Mouse (Mus musculus): ENCODE measurements around the gene Olfr644.

Olfr644 gene

GRCm38 (mm10) chr7:104071769-104072168, at the start of gene Olfr644:
TSS of gene Olfr644 (minus strand) at chr7:104071869.
- DNase-seq (ENCODE audit: low read depth, low spot score), result no peak

- no peak for DNase-seq (ENCODE audit: low read depth, low spot score)
These were observed 33.0 kb upstream of the Olfr644 start, which contains the start of gene Olfr646 for GRCm38 (mm10) chr7:104104757-104104972. TSS of gene Olfr646 (plus strand) at chr7:104104873.

GRCm38 (mm10) chr7:104103913-104104756, 32.5 kb upstream of the Olfr644 start:
- no peak for DNase-seq (ENCODE audit: low read depth, low spot score)

- no peak for DNase-seq (ENCODE audit: low read depth, low spot score)
These were observed 13.7 kb upstream of the Olfr644 start, which contains the start of gene Olfr645 for GRCm38 (mm10) chr7:104085365-104085764. TSS of gene Olfr645 (minus strand) at chr7:104085465.

GRCm38 (mm10) chr7:104061345-104061744, 10.3 kb downstream of the Olfr644 start, which contains the start of gene 4930516K23Rik:
TSS of gene 4930516K23Rik (minus strand) at chr7:104061445.
- no peak for DNase-seq (ENCODE audit: low read depth, low spot score)

- DNase-seq (ENCODE audit: low read depth, low spot score), result no peak
These were observed 12.5 kb downstream of the Olfr644 start for GRCm38 (mm10) chr7:104059215-104059614.

- no peak for DNase-seq (ENCODE audit: low read depth, low spot score)
These were observed 19.1 kb downstream of the Olfr644 start, which contains the start of gene Olfr642 for GRCm38 (mm10) chr7:104052566-104052965. TSS of gene Olfr642 (minus strand) at chr7:104052666.

- no peak for DNase-seq (ENCODE audit: low read depth, low spot score)
These were observed 20.9 kb downstream of the Olfr644 start for GRCm38 (mm10) chr7:104050745-104051144.

- DNase-seq (ENCODE audit: low read depth, low spot score), result no peak
These were observed 36.5 kb downstream of the Olfr644 start, which contains the start of gene Olfr641 for GRCm38 (mm10) chr7:104035145-104035544. TSS of gene Olfr641 (plus strand) at chr7:104035445.

GRCm38 (mm10) chr7:104026978-104027377, 44.7 kb downstream of the Olfr644 start:
- DNase-seq (ENCODE audit: low read depth, low spot score), result no peak

- no peak for DNase-seq (ENCODE audit: low read depth, low spot score)
These were observed 46.2 kb downstream of the Olfr644 start, which contains the start of gene Olfr640 for GRCm38 (mm10) chr7:104025473-104025872. TSS of gene Olfr640 (minus strand) at chr7:104025573.

GRCm38 (mm10) chr7:104021651-104022050, 50.0 kb downstream of the Olfr644 start:
- DNase-seq (ENCODE audit: low read depth, low spot score), result no peak

- no peak for DNase-seq (ENCODE audit: low read depth, low spot score)
These were observed 52.7 kb downstream of the Olfr644 start for GRCm38 (mm10) chr7:104018953-104019352.

GRCm38 (mm10) chr7:104017203-104017602, 54.5 kb downstream of the Olfr644 start, which contains the start of gene Olfr639:
TSS of gene Olfr639 (minus strand) at chr7:104017303.
- DNase-seq (ENCODE audit: low read depth, low spot score), result no peak
